8 mouse cellular contexts compared by ENCODE assay signal in genomic region chr6:134887008-134887407, GRCm38 (mm10). TPM values are rescaled to one million over a fixed set of nuclear protein-coding genes. Genes with fewer than 3 reads are reported as not detected.
DNase-seq lines count a peak whose midpoint lies in the region; ATAC-seq and TF ChIP-seq lines count a peak whose summit lies in the region.

No protein-coding gene starts in this region.

- no peaks in the 10 kb centered on the region for H3K9me3 ChIP-seq in hindbrain, embryonic 16.5 days (ENCODE audit: control insufficient read depth, low read length)
- H3K9me3 ChIP-seq in neural tube, embryonic 15.5 days (replicated peaks) = no peaks in the 10 kb centered on the region
- no peaks in the 10 kb centered on the region for H3K9me3 ChIP-seq in lung, postnatal 0 days (ENCODE audit: low read length)

- no peaks in the 10 kb centered on the region for H3K36me3 ChIP-seq in hindbrain, embryonic 16.5 days (ENCODE audit: control insufficient read depth, insufficient read depth, low read length)
- H3K36me3 ChIP-seq in neural tube, embryonic 15.5 days = no peaks in the 10 kb centered on the region
- no peaks in the 10 kb centered on the region for H3K36me3 ChIP-seq in lung, postnatal 0 days (ENCODE audit: insufficient read depth, low read length)

- TF ChIP-seq POLR2A in cortical plate, adult 2 months (IDR thresholded peaks at IDR 0.05; ENCODE audit: extremely low read depth, insufficient read depth, low read length) = no peak

- 7% methylated on average over 5 of the region's 5 CpGs for WGBS in hindbrain, embryonic 16.5 days
- WGBS in neural tube, embryonic 15.5 days = 9% methylated on average over 5 of the region's 5 CpGs
- 49% methylated on average over 5 of the region's 5 CpGs for WGBS in lung, postnatal 0 days

- peak overlapping the region; percentile 96 for H3K27ac ChIP-seq in left cerebral cortex, adult 2 months
- 0 out of 2 replicates have a peak overlapping the region, but pooled peaks have one; percentile 58 for H3K27ac ChIP-seq in cortical plate, adult 2 months (ENCODE audit: insufficient read depth, low read length)
- H3K27ac ChIP-seq in hindbrain, embryonic 16.5 days (ENCODE audit: low read depth, low read length) = peak overlapping the region; percentile 93
- H3K27ac ChIP-seq in neural tube, embryonic 15.5 days (replicated peaks) = peak overlapping the region; percentile 91
- H3K27ac ChIP-seq in lung, postnatal 0 days (ENCODE audit: low read length) = no peak overlapping the region

- peak overlapping the region; percentile 63 for H3K4me2 ChIP-seq in hindbrain, embryonic 16.5 days (ENCODE audit: low read length)
- peak overlapping the region; percentile 55 for H3K4me2 ChIP-seq in neural tube, embryonic 15.5 days
- H3K4me2 ChIP-seq in lung, postnatal 0 days (replicated peaks; ENCODE audit: low read depth, low read length) = no peak overlapping the region

- peak; percentile 19 for ATAC-seq in hindbrain, embryonic 16.5 days
- peak; percentile 58 for ATAC-seq in neural tube, embryonic 15.5 days (ENCODE audit: low FRiP score)
- ATAC-seq in lung, postnatal 0 days = no peak

- H3K4me1 ChIP-seq in cortical plate, adult 2 months (ENCODE audit: control insufficient read depth, insufficient read depth, low read length) = peaks cover 5% of the 10 kb centered on the region
- peaks cover 33% of the 10 kb centered on the region for H3K4me1 ChIP-seq in hindbrain, embryonic 16.5 days (ENCODE audit: control insufficient read depth, insufficient read depth, low read depth, low read length)
- H3K4me1 ChIP-seq in neural tube, embryonic 15.5 days = peaks cover 55% of the 10 kb centered on the region
- H3K4me1 ChIP-seq in lung, postnatal 0 days (ENCODE audit: insufficient read depth, low read depth, low read length) = no peaks in the 10 kb centered on the region

- H3K27me3 ChIP-seq in hindbrain, embryonic 16.5 days (replicated peaks; ENCODE audit: control insufficient read depth, insufficient read depth, low read length) = no peaks in the 10 kb centered on the region
- H3K27me3 ChIP-seq in neural tube, embryonic 15.5 days (replicated peaks) = no peaks in the 10 kb centered on the region
- no peaks in the 10 kb centered on the region for H3K27me3 ChIP-seq in lung, postnatal 0 days (replicated peaks; ENCODE audit: insufficient read depth, low read length)

- no peak for TF ChIP-seq EP300 in lung, postnatal 0 days (IDR thresholded peaks at IDR 0.05)

- peak in 1 of 2 experiments; percentile 25 for DNase-seq in left cerebral cortex, adult 2 months (ENCODE audit: extremely low spot score in 1 of 2, low spot score in 2 of 2)
- DNase-seq in left cerebral cortex, adult 11 months (ENCODE audit: low spot score) = no peak
- no peak for DNase-seq in spleen, postnatal 14 days (ENCODE audit: low spot score in 2 of 2)
- no peak for DNase-seq in urinary bladder, adult 18-20 months (ENCODE audit: low spot score in 2 of 2)
- no peak for DNase-seq in lung, postnatal 0 days (ENCODE audit: low spot score)

- intact Hi-C loops in left cerebral cortex, adult 2 months (cut with DNase I) = loop anchor here (2.0 kb wide), 1 partner anchor 34 kb away; the partner anchor contains the start of gene Cdkn1b

- no peak for TF ChIP-seq CTCF in left cerebral cortex, adult 2 months (IDR thresholded peaks at IDR 0.05)
- TF ChIP-seq CTCF in cortical plate, adult 2 months (IDR thresholded peaks at IDR 0.05; ENCODE audit: extremely low read depth, insufficient read depth, low read length) = no peak
- no peak for TF ChIP-seq CTCF in lung, postnatal 0 days (IDR thresholded peaks at IDR 0.05)

- H3K9ac ChIP-seq in hindbrain, embryonic 16.5 days (ENCODE audit: low read depth, low read length) = peak overlapping the region; percentile 79
- peak overlapping the region; percentile 61 for H3K9ac ChIP-seq in neural tube, embryonic 15.5 days (replicated peaks)
- no peak overlapping the region for H3K9ac ChIP-seq in lung, postnatal 0 days (replicated peaks; ENCODE audit: low read depth)

- H3K4me3 ChIP-seq in left cerebral cortex, adult 2 months = peak overlapping the region; percentile 83
- peak overlapping the region; percentile 58 for H3K4me3 ChIP-seq in cortical plate, adult 2 months (ENCODE audit: insufficient read depth, low read length)
- H3K4me3 ChIP-seq in hindbrain, embryonic 16.5 days (ENCODE audit: low read length) = peak overlapping the region; percentile 67
- H3K4me3 ChIP-seq in neural tube, embryonic 15.5 days (replicated peaks) = peak overlapping the region; percentile 52
- no peak overlapping the region for H3K4me3 ChIP-seq in lung, postnatal 0 days (ENCODE audit: low read depth, low read length)

RNA-seq across cellular contexts. Expression of gene Gpr19, which starts 11.4 kb away (rescaled TPM):
- total RNA-seq in left cerebral cortex, adult 2 months (2021) = 10 to 100 TPM; 22.2 to 26.9 TPM
- polyA plus RNA-seq in cortical plate, adult 2 months (2012; rRNA removed) = 24.4 and 24.5 TPM in 2 replicates
- polyA plus RNA-seq in hindbrain, embryonic 16.5 days (2015; fragmentation: Nextera tagmentation; extraction: Ambion mirVana) = 36.1 and 41.3 TPM in 2 replicates
- 31.2 and 37.0 TPM in 2 replicates for polyA plus RNA-seq in neural tube, embryonic 15.5 days (2015; fragmentation: Nextera tagmentation; extraction: Ambion mirVana)
- 9.3 and 9.8 TPM in 2 replicates for polyA plus RNA-seq in lung, postnatal 0 days (2015; fragmentation: Nextera tagmentation; extraction: Ambion mirVana)

RNA-seq across cellular contexts. Expression of gene Cdkn1b, which starts 33.2 kb away (rescaled TPM):
- total RNA-seq in left cerebral cortex, adult 2 months (2021) = 10 to 100 TPM; 36.8 to 42.3 TPM
- 20.0 and 20.6 TPM in 2 replicates for polyA plus RNA-seq in cortical plate, adult 2 months (2012; rRNA removed)
- polyA plus RNA-seq in hindbrain, embryonic 16.5 days (2015; fragmentation: Nextera tagmentation; extraction: Ambion mirVana) = 12.6 and 15.1 TPM in 2 replicates
- 15.7 and 17.3 TPM in 2 replicates for polyA plus RNA-seq in neural tube, embryonic 15.5 days (2015; fragmentation: Nextera tagmentation; extraction: Ambion mirVana)
- 43.4 and 46.2 TPM in 2 replicates for polyA plus RNA-seq in lung, postnatal 0 days (2015; fragmentation: Nextera tagmentation; extraction: Ambion mirVana)

RNA-seq across cellular contexts. Expression of gene Crebl2, which starts 57.1 kb away (rescaled TPM):
- 10 to 100 TPM; 38.4 to 39.3 TPM for total RNA-seq in left cerebral cortex, adult 2 months (2021)
- polyA plus RNA-seq in cortical plate, adult 2 months (2012; rRNA removed) = 32.2 and 32.7 TPM in 2 replicates
- polyA plus RNA-seq in hindbrain, embryonic 16.5 days (2015; fragmentation: Nextera tagmentation; extraction: Ambion mirVana) = 3.0 and 3.9 TPM in 2 replicates
- 3.9 and 4.6 TPM in 2 replicates for polyA plus RNA-seq in neural tube, embryonic 15.5 days (2015; fragmentation: Nextera tagmentation; extraction: Ambion mirVana)
- polyA plus RNA-seq in lung, postnatal 0 days (2015; fragmentation: Nextera tagmentation; extraction: Ambion mirVana) = 6.6 and 7.2 TPM in 2 replicates
